Mouse (Mus musculus) stomach, embryonic 14.5 days (tissue): Measurements from ENCODE around the gene Olfr1250. TPM values are rescaled to one million over a fixed set of nuclear protein-coding genes. Genes with fewer than 3 reads are reported as not detected.
"Not testable (repeated sequence)": the region's sequence is repeated elsewhere in the genome, so short reads cannot be mapped to it uniquely, and the experiment has no call there.

Experiments used
- ATAC-seq: fragments of 200-750 bp; cut with Nextera tagmentation; 2 replicates; pipeline ENCODE4 v1.8.0; 2017; ENCODE audit warnings: low read depth, moderate TSS enrichment; ENCODE audit not compliant: insufficient number of reproducible peaks, insufficient read depth, low FRiP score
- H3K27ac ChIP-seq: fragments of 300-500 bp; sonication (generic); 2 replicates; pipeline ENCODE4 v1.5.1; 2014; ENCODE audit warnings: mild to moderate bottlenecking, low read length, moderate library complexity, mixed read lengths
- H3K27me3 ChIP-seq: fragments of 300-500 bp; sonication (generic); 2 replicates; pipeline ENCODE4 v1.6.1; 2014; ENCODE audit warnings: low read length, control low read depth, mixed read lengths; ENCODE audit not compliant: control insufficient read depth, insufficient read depth
- H3K36me3 ChIP-seq: fragments of 300-500 bp; sonication (generic); 2 replicates; pipeline ENCODE4 v1.6.1; 2014; ENCODE audit warnings: mild to moderate bottlenecking, control low read depth, low read length, moderate library complexity, mixed read lengths; ENCODE audit not compliant: control insufficient read depth, insufficient read depth
- H3K4me1 ChIP-seq: fragments of 300-500 bp; sonication (generic); 2 replicates; pipeline ENCODE4 v1.6.1; 2014; ENCODE audit warnings: low read length, control low read depth, mixed read lengths; ENCODE audit not compliant: control insufficient read depth, insufficient read depth
- H3K4me2 ChIP-seq: fragments of 300-500 bp; sonication (generic); replicated peaks from 2 replicates; pipeline ENCODE4 v1.6.1; 2014; ENCODE audit warnings: low read depth, low read length, control low read depth
- H3K4me3 ChIP-seq: fragments of 300-500 bp; sonication (generic); 2 replicates; pipeline ENCODE4 v1.5.1; 2014; ENCODE audit warnings: low read depth, low read length, control low read depth
- H3K9ac ChIP-seq: fragments of 300-500 bp; sonication (generic); replicated peaks from 2 replicates; pipeline ENCODE4 v1.6.1; 2014; ENCODE audit warnings: low read depth, mild to moderate bottlenecking, control low read depth, low read length, moderate library complexity, mixed read lengths
- H3K9me3 ChIP-seq: fragments of 300-500 bp; sonication (generic); 2 replicates; pipeline ENCODE4 v1.6.1; 2016; ENCODE audit warnings: low read depth, low read length, control low read depth; ENCODE audit not compliant: control insufficient read depth
- WGBS: fragments of 180-500 bp; shearing (Covaris S2); extraction: QIAGEN DNeasy Blood & Tissue Kit; methylation state at CpG from one replicate; pipeline ENCODE4 v1.1.7; 2014; 5-methylcytosine and 5-hydroxymethylcytosine counted together
- polyA plus RNA-seq: library from polyadenylated mRNA; unstranded; fragments of >200 nt; fragmentation: Nextera tagmentation; extraction: Ambion mirVana; gene quantifications from 2 replicates; pipeline ENCODE4 v1.2.1, GENCODE M21; 2014

The Olfr1250 gene
- polyA plus RNA-seq: not detected in 2 replicates

DNA sequence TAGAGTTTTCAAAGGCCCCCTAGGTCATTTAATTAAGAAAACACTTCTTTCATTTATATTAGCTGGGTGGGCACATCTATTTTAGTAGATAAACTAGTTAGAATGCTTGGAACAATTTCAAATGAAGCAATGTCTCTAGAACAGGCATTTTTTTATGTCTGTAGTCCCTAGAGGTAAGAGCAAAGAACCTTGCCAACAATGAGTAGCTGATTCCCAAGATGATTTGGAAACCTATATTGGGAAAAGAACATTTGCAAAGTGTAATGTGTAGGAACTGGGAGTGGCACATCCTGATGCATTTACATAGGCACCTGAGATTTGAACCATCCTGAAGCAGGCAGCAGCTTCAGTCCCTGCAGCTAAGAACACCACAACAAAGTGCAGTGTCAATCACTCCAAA is at the start of gene Olfr1250:
Gene Olfr1250, minus strand, starts transcription at position 101 of the 400 bp plus-strand sequence.
- H3K4me1 ChIP-seq: no peaks in the 10 kb centered on the region
- H3K36me3 ChIP-seq: no peaks in the 10 kb centered on the region
- no peak within 1 kb of the TSS for H3K27ac ChIP-seq
- no peak within 1 kb of the TSS for H3K4me2 ChIP-seq
- no peak within 1 kb of the TSS for H3K9ac ChIP-seq
- no peak within 1 kb of the TSS for H3K4me3 ChIP-seq
- ATAC-seq: no peak
- no peaks in the 10 kb centered on the region for H3K9me3 ChIP-seq
- no peaks in the 10 kb centered on the region for H3K27me3 ChIP-seq

DNA sequence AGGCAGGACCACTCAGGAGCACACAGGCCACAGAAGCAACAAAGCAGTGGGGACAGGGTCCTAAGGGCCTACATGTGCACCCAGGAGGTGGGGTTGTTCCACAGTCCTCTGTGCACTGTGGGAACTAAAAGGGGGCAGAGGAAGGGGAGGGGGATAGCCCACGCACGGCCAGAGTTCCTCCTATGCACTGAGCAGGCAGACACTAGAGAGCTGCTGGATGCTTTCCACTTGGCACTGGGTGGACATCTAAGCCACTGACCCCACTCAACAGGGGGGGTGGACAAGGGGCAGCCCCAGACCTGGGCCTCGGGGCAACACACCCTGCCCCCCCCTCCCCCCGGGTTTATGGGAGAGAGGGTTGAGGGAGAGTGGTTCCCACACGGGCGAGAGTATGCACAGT is 30.7 kb upstream of the Olfr1250 start:
- no peaks in the 10 kb centered on the region for H3K4me1 ChIP-seq
- H3K9ac ChIP-seq: no peak overlapping the region
- H3K36me3 ChIP-seq: no peaks in the 10 kb centered on the region
- 78% methylated on average over 6 of the region's 6 CpGs for WGBS
- ATAC-seq: 0 out of 2 replicates have a peak, but pooled peaks have one; percentile 33
- H3K4me2 ChIP-seq: no peak overlapping the region
- no peaks in the 10 kb centered on the region for H3K27me3 ChIP-seq
- H3K27ac ChIP-seq: no peak overlapping the region
- no peak overlapping the region for H3K4me3 ChIP-seq
- H3K9me3 ChIP-seq: no peaks in the 10 kb centered on the region

DNA sequence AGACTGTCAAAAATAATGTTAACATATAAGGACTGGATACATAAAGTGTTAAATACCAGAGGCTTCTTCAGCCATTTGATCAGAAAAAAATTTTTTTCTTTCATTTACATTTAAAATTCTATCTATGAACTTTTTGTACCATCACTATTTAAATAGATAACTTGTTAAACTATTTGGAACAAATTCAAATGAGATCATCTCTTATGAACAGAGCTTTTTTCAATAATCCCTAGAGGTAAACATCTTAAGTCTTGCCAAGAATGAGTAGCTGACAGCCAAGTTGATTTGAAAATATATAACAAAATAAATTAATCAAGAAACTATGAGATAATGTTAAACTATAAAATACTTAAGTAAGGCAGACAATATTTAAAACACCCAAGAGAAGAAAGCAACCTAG is 10.6 kb upstream of the Olfr1250 start, which contains the start of gene Olfr1251:
Gene Olfr1251, minus strand, starts transcription at position 101 of the 400 bp plus-strand sequence.
- H3K4me1 ChIP-seq: no peaks in the 10 kb centered on the region
- no peak within 1 kb of the TSS for H3K4me2 ChIP-seq
- H3K9me3 ChIP-seq: no peaks in the 10 kb centered on the region
- ATAC-seq: no peak
- no peak within 1 kb of the TSS for H3K27ac ChIP-seq
- H3K9ac ChIP-seq: no peak within 1 kb of the TSS
- H3K36me3 ChIP-seq: no peaks in the 10 kb centered on the region
- no peaks in the 10 kb centered on the region for H3K27me3 ChIP-seq
- H3K4me3 ChIP-seq: no peak within 1 kb of the TSS

DNA sequence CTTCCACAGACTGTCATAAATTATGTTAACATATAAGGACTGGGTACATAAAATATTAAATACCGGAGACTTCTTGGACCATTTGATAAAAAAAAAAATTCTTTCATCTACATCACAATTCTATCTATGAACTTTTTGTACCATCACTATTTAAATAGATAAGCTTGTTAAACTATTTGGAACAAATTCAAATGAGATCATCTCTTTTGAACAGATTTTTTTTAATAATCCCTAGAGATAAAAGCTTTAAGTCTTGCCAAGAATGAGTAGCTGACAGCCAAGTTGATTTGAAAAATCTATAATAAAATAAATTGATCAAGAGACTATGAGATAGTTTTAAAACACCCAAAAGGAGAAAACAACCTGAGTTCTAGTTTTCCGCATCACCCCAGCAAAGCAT is 26.4 kb downstream of the Olfr1250 start, which contains the start of gene Olfr1249:
Gene Olfr1249, minus strand, starts transcription at position 101 of the 400 bp plus-strand sequence.
- Histone ChIP-seq H3K4me1 (no peaks in the 10 kb centered on the region), H3K9me3 (no peaks in the 10 kb centered on the region), H3K9ac (no peak within 1 kb of the TSS), H3K27me3 (no peaks in the 10 kb centered on the region), H3K36me3 (no peaks in the 10 kb centered on the region), H3K4me3 (no peak within 1 kb of the TSS), H3K27ac (no peak within 1 kb of the TSS), H3K4me2 (no peak within 1 kb of the TSS)
- 90% methylated on average over 2 of the region's 2 CpGs for WGBS
- no peak for ATAC-seq

DNA sequence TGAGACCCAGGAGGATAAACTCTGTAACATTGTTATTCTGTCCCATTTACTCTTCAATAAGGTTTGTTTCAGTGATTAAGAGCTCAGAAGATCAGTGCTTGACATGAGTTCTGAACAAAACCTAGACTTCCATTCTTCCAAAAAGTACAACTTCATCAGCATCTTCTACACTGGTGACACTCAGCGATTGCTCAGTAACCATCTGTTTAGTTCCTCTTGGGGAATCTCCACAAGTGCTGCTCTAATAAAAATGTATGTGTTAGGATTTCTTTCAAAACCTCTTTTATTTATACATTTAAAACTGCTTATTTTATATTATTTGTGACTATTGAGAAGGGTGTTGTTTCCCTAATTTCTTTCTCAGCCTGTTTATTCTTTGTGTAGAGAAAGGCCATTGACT is 43.1 kb downstream of the Olfr1250 start, which contains the start of gene Olfr1248:
Gene Olfr1248, minus strand, starts transcription at position 101 of the 400 bp plus-strand sequence.
- H3K4me3 ChIP-seq, H3K9ac ChIP-seq, H3K27ac ChIP-seq, H3K27me3 ChIP-seq, H3K9me3 ChIP-seq, H3K4me2 ChIP-seq, ATAC-seq, H3K4me1 ChIP-seq, H3K36me3 ChIP-seq: not testable (repeated sequence)
- 87% methylated on average over 1 of the region's 1 CpGs for WGBS

DNA sequence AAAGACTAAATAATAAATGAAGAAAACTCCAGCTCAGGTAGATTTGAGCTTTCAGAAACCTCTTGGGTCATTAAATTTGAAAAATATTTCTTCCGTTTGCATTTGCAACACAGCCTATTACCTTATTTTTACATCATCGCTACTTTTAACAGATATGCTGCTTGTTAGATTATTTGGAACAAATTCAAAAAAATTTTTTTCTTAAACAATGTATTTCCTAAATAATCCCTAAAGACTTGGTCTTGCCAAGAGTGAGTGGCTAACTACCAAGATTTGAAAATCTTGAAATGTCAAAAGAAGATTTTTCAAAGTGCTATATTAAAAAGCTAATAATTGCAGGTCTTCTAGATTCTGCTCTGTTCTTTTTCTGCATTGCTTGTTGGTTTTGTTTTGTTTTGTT is 47.2 kb downstream of the Olfr1250 start, which contains the start of gene Olfr1247:
Gene Olfr1247, minus strand, starts transcription at position 101 of the 400 bp plus-strand sequence.
- WGBS: 89% methylated on average over 2 of the region's 2 CpGs

More for the DNA sequence above, 47.2 kb downstream of the Olfr1250 start, which contains the start of gene Olfr1247:
- H3K4me2 ChIP-seq: no peak within 1 kb of the TSS
- H3K27me3 ChIP-seq: no peaks in the 10 kb centered on the region
- ATAC-seq: no peak
- no peak within 1 kb of the TSS for H3K4me3 ChIP-seq
- H3K27ac ChIP-seq: no peak within 1 kb of the TSS
- H3K9me3 ChIP-seq: no peaks in the 10 kb centered on the region
- no peaks in the 10 kb centered on the region for H3K4me1 ChIP-seq
- H3K9ac ChIP-seq: no peak within 1 kb of the TSS
- no peaks in the 10 kb centered on the region for H3K36me3 ChIP-seq

Other genes starting within 250 kb of the Olfr1250 start
- gene Olfr1239, start 241.1 kb downstream of the Olfr1250 start, polyA plus RNA-seq: not detected in 2 replicates
- not detected in 2 replicates for gene Olfr1240, start 218.5 kb downstream of the Olfr1250 start, polyA plus RNA-seq
- gene Olfr1241, start 174.3 kb downstream of the Olfr1250 start, polyA plus RNA-seq: not detected in 2 replicates
- gene Olfr1242, start 163.1 kb downstream of the Olfr1250 start, polyA plus RNA-seq: not detected in 2 replicates
- gene Olfr1243, start 130.0 kb downstream of the Olfr1250 start, polyA plus RNA-seq: not detected in 2 replicates
- gene Olfr1245, start 83.0 kb downstream of the Olfr1250 start, polyA plus RNA-seq: not detected in 2 replicates
- not detected in 2 replicates for gene Olfr1246, start 68.3 kb downstream of the Olfr1250 start, polyA plus RNA-seq
- gene Olfr1247, start 47.3 kb downstream of the Olfr1250 start, polyA plus RNA-seq: not detected in 2 replicates
- not detected in 2 replicates for gene Olfr1248, start 43.2 kb downstream of the Olfr1250 start, polyA plus RNA-seq
- not detected in 2 replicates for gene Olfr1249, start 26.5 kb downstream of the Olfr1250 start, polyA plus RNA-seq
- not detected in 2 replicates for gene Olfr1251, start 10.5 kb upstream of the Olfr1250 start, polyA plus RNA-seq
- not detected in 2 replicates for gene Olfr1252, start 63.5 kb upstream of the Olfr1250 start, polyA plus RNA-seq
- gene Olfr1253, start 95.6 kb upstream of the Olfr1250 start, polyA plus RNA-seq: not detected in 2 replicates
- gene Olfr1254, start 132.2 kb upstream of the Olfr1250 start, polyA plus RNA-seq: not detected in 2 replicates
- not detected in 2 replicates for gene Olfr1255, start 150.6 kb upstream of the Olfr1250 start, polyA plus RNA-seq
- gene Olfr1256, start 180.1 kb upstream of the Olfr1250 start, polyA plus RNA-seq: not detected in 2 replicates
- gene Olfr48, start 186.7 kb upstream of the Olfr1250 start, polyA plus RNA-seq: not detected in 2 replicates
- not detected in 2 replicates for gene Olfr1257, start 217.0 kb upstream of the Olfr1250 start, polyA plus RNA-seq